Mouse (Mus musculus): ENCODE results near the gene Rac2.

- TF ChIP-seq CTCF (IDR thresholded peaks at IDR 0.05; ENCODE audit: low read depth, low read length), result no peak
- TF ChIP-seq POLR2A (IDR thresholded peaks at IDR 0.05; ENCODE audit: extremely low read depth, insufficient read depth, low read length), result no peak
Observed at GRCm38 (mm10) chr15:78554545-78555313, 17.9 kb downstream of the Rac2 start.
